Mouse (Mus musculus): ENCODE measurements around the gene Diaph3.

The Diaph3 gene

DNA sequence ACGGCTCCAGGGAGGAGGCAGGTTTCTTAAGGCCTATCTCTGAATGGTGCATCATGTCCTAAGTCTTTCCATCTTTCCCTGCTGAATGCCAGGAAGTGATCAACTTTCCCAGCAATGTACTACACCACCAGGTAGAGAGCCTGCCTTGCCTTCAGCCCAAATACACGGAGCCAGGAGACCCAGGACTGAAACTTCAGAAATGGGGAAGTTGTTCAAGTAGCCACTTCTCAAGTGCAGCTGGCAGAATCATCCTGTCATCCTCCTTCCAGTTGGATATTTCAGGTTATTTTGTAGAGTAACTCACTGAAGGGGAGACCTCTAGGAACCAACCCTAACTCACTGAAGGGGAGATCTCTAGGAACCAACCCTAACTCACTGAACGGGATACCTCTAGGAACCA is 297.0 kb downstream of the Diaph3 start:
- DNase-seq (ENCODE audit: low spot score) = no peak

DNA sequence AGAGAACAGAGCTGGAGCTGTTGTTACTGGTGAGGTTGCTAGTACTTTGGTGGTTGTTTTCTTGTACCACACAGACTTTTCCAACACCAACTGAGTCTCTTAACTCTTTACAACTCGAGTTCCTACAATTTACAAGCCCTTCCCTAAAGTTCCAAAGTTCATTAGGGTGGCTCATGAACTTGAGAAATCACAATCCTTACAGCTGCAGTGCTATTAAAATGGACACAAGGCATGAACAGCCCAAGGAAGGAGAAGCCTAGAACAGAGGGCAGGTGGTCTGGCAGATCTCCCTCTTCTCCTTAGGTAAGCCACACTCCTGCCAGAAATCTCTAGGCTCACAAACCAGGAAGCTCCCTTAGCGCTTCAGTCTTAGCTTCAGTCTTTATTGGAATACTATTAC is 303.4 kb downstream of the Diaph3 start:
- no peak for DNase-seq (ENCODE audit: low spot score)

DNA sequence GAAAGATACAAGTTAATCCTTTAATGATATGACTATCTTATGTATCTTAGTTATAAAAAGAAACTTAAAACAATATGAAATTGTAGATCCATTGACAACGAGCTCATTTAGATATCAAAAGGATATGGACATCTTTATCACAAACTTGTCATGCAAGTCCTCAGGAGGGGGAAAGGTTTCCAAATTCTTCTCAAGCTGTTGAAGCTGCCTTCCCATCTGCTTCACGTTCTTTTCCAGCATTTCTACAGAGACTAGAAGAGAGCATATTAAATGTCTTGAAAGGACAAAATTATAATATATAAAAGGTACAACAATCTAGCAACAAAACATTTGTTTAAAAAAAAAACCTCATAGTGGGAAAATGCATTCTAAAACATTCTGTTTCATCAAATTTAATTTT is 306.2 kb downstream of the Diaph3 start:
- no peak for DNase-seq (ENCODE audit: low spot score)

DNA sequence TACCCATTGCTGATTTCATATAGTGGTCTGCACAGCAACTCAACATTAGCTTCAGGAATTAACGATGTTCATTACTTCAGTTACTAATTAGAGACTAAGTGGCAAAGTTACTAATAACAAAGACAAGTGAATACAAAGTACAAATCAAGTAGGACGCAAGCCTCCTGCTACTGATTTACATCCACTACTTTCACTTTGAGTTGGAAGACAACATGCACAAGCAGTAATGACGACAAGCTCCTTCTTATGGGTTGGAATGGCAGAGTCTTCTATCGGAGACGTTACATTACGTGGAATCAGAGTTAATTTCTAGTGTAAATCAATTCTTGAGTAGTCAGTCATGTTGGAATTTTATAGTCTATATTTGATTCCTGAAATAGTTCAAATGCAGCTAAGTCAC is 306.8 kb downstream of the Diaph3 start:
- DNase-seq (ENCODE audit: low spot score) = no peak

DNA sequence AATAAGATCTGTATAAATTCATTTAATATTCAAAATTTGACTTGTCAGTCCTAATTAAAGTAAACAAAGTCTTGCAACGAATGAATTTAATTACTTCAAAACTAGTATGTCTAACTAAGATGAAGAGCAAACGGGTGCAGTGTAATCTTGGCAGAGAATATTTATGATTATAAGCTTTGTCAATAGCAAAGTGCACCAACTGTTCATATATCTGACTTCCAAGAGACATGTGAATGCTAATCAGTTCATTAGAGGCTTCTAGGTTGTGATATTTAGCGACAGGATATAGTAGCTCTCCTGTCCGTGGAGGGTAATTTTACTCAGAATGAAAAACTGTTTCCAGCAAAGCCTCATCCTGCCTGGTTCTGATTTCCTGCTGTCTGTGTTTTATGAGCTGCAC is 308.0 kb downstream of the Diaph3 start:
- DNase-seq (ENCODE audit: low spot score) = no peak

DNA sequence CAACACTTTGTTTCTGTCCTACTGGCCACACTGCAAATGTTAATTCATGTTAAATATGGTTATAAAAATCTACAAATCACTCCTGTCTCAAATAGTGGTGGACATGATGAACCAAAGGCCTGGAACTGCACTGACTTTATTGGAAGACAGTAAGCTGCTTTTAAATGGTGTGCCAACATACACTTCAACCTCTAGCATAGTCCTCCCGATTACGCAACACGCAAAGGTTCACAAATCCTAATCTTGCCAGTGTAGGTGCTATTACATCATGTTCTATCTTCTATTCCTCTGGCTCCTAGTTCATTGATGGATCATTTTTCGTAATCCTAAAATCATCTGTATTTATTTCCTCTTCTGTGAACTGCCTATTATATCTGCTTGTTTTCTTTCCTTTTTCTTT is 324.8 kb downstream of the Diaph3 start:
- no peak for DNase-seq (ENCODE audit: low spot score)

DNA sequence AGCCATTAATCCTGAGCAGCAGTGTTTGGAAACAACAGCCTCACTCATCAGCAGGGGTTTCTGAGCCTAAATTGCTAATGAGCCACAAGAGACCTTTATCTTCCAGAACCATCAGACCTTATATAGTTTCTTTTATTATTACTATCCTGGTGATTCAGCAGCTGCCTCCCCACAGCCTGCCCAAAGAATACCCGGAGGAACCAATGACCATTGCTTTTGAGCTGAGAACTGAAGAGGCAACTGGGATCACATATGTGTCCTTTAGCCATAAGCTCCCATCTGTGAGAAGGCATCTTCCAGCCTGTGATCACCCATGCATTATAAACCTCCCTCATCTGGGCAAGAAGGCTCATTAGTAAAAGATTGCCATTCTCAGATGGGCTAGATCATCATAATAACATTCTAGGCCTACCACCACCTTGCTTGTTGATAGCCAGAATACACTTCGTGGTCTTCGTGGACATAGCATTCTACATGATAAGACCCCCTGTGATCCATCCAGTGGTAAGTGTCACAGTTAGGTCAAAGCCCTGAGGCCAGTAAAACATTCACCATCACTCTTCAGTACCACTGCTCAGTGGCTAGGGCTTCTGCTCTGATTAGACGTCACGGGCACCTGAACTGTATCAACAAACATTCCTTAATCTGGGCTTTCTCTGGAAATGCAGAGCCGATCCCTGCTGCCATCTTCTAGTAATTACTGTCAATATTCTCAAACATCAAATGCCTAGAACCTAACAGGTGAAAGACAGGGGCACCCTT is 352.0 kb downstream of the Diaph3 start:
- DNase-seq (ENCODE audit: low spot score) = no peak

DNA sequence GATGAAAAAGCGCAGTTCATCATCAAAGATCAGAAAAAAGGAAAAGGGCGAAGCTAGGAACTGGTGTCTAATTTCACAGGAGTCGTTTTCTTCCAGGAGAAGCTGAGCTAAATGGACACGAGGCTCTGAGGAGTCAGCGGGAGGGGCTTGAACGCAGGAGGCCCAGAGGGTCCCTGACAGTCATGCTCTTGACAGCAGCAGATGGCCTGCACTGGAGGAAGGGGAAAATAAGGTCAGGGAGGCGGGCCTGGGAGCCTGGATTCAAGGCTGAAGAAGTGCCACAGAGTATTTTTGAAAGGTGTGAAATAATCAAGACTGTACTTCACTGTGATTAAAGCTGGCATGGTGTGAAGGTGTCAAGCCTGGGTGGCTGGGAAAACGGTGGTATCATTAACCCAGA is 354.2 kb downstream of the Diaph3 start:
- DNase-seq (ENCODE audit: low spot score) = no peak

DNA sequence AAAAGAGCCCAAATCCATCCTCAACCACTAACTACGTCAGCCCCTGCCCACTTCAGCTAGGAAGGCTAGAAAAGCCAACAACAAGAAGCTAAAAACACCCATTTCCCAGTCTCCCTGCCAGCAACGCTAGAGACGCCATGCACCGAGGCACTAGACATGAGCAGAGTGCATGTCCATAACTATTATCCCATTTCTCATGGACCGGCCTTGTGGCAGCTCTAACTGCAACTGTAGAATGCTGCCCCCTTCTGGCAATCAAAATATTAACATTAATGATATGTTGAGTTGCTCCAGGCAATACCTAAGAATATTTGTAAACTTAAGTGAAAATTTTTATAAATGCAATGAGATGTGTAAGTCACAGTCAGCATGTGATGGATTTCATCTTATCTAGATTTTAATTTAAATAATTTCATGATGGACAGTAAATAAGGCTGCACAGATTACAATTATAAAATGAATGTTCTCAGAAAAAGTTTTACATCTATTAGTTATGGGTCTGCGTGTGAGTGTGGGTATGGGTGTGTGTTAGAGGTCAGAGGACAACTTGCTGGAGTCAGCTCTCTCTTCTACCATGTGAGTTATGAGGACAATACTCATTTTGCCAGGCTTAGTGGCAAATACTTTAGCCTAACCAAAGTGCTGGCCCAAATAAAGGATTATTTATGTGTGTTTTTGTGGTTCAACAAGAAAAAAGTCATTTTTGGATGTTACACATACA is 359.3 kb downstream of the Diaph3 start:
- DNase-seq (ENCODE audit: low spot score) = no peak

DNA sequence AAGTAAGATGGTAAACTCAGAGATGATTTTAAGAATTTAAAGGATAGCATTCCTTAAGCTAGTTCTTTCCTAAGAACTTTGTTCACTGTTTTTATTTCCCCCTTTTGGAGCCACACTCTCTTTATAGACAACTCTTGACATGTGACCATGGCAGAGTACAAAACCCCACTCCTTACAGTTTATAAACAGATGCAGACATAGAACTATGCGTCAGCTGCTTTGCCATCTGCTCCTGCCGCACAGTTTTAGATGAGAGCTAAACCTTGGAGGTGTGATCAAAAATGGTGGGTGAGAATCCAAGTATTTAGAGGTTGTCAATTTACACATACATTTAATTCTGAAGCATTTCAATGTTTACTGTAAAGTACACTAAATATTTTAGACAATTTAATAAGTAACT is 367.7 kb downstream of the Diaph3 start:
- no peak for DNase-seq (ENCODE audit: low spot score)

DNA sequence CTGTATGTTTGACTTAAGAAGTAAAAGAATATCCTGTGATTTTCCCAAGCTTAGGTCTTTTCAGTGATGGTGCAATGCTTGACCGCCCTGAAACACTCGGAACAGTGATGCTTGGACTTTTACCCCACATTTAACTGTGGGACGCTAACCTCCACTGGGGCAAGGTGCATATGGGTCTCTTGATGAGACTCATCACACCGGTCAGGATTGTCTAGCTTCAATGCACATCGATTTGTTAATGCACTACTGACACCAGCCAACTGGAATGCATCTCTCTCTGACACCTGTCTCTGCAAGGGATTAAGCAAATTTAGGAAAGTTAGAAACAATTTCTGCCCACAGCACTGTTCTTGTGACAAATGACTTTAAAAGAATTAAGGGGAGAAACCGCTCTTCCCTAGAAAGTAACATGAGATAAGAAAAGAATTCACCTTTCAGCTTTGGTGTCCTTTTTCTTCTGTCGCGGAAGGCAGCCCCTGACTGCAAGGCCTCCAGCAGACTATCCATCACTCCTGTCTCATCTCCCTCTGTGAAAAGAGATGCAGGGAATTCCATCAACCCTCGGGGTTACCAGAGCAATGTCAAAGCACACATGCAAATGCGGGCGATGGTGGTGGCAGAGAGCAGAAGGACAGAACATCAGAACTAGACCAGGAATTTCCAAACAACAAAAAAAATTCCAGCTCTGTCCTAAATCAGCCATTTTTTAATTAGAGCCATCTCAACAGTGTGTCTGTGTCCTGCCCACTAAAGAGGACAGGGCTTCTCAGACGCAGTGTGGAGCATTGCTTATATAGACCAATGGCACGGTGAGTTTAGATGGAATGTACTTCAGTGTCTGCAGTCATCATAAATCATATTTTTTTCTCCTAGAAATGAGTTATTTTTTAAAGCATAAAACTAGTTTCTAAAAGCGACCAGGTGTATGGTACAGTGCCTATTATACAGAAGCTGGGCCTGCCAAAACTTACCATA is 368.6 kb downstream of the Diaph3 start:
- no peak for DNase-seq (ENCODE audit: low spot score)

DNA sequence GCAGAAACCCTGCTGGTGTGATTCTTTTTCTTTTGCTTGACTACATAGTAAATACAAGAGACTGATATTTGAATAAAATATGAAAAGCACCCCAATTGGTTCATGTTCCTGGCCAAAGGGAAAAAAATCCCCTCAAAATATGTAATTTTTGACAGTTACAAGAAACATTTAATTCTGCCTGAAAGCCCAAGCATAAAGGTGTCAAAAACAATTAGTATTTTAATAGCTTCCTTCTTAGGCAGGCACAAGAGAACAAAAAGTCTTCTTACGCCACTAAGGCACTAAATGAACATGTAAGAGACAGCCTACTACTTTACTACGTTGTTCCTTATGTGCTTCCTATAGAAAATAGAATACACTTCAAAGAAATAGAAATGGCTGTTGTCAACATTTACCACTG is 376.7 kb downstream of the Diaph3 start:
- no peak for DNase-seq (ENCODE audit: low spot score)

DNA sequence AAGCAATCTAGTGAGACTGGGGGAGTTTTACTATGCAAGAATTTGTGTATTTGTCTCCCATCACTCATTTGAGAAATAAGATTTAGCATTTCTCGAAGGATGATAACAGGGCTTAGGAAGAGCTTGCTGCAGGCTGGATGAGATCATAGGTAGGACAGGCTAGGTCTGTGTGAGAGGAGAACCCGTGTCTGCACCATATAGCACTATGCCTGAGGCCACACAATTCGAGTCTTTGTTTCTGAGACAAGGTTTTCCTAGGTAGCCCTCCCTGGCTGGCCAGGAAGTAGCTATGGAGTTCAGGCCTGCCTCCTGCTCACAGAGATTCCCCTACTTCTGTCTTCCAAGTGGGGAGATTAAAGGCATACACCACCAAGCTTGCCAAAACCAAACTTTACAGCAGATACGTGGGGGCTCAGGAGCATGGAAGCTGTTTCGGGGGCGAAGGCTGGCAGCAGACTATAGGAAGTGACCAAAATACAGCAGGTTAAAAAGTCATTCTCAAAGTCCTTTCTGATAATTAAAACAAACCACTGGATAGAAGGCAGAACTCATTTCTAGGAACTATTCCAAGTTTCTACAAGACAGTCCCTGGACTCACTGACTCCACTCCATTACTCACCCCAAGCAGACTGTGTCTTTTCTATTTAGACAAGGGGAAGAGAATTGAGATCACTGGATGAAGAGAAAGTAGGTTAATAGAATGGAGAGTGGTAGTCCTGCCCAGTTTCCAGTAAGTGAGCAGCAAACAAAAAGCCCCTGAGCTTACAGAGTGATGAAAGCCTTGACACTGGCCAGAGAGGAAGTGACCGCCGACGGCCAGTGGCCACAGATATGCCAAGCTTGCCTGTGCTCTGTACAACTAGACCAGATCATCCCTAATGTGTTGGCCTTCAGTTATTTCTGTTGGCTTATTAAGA is 383.2 kb downstream of the Diaph3 start:
- no peak for DNase-seq (ENCODE audit: low spot score)

DNA sequence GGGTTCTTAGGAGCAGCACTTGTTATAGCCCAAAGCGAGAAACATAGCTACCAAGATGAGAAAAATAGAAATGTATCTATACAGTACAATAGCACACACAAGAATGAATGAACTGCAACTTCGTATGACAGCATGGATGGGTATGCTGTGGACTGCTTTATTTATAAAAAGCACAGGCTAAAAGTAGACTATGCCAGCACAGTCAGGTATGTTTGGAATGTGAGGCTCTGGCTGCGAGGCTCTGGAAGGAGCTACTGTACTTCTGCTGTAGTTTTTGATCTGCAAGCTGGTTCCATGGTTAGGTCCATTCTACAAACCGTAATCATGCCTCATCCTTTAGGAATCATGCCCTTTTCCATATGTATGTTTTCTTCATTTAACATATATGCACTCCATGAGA is 383.9 kb downstream of the Diaph3 start:
- DNase-seq (ENCODE audit: low spot score) = no peak

DNA sequence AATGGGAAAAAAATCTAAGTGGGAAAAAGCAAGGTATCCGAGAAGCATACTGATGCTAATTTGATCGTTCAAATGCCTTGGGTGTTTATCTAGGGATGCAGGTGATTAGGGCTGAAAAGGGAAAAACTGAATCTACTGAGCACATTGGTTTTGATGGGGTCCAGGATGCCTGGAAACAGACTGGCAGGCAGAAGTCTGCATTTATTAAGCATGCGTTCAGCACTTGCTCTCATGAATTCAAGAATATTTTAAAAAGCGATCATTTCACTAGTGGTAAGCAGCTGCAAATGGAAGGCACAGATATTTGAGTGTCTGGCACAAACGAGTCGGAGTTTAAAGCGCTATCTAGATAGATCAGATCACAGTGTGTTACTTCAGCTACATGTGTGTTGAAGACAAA is 390.7 kb downstream of the Diaph3 start:
- DNase-seq (ENCODE audit: low spot score) = no peak

DNA sequence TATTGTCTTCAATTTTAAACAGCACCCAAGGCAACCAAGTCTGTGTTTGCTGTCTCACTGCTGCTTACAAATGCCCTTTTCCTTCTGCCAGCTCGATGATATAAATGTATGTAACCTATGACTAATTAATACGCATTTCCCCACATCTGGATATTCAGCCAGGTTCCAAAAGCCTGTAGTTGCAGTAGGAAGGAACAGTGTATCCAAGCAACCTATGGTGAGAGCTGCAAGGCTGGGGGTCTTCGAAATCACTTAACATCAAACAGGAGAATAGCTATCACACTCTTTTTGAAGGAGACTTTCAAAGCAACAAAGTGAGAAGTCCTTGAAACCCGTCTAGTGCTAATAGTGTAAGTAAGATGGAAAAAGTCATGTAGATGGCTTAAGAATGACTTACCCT is 391.6 kb downstream of the Diaph3 start:
- DNase-seq (ENCODE audit: low spot score) = no peak

DNA sequence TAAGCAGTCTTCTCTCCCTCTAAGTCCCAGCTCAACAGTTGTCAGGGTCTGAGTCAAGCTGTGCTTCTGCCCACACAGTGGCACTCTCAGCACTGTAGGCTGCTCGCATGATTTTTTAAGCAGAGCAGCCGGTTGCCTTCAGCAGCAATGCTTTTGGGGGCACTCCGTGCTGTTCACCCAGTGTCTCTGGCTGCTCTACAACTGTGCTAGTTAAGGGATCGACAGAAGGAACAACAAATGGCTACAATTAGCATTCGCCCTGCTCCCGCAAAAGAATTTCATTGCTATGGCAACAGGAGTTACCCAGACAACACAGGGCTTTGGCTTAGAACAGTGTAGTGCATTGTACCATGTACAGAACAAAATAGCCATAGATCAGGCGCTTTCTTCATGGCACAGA is 392.2 kb downstream of the Diaph3 start:
- no peak for DNase-seq (ENCODE audit: low spot score)

DNA sequence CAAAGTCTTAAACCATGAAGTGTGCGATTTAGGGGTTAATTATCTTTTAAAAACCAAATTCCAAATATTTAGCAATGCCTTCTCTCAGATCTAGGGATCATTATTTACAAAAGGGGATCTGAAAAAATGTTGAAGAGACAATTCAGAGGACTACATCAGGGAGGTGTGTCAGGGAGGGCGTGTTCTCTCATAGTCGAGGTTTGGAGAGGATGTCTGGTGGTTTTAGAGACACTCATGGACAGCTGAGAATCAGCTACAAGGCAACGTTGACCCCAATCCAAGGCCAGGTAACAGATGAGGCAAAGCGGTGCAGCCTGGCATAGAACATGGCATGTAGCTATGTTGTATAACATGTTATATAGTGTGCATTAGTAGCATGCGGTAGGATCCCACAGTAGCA is 396.5 kb downstream of the Diaph3 start:
- DNase-seq (ENCODE audit: low spot score) = no peak

DNA sequence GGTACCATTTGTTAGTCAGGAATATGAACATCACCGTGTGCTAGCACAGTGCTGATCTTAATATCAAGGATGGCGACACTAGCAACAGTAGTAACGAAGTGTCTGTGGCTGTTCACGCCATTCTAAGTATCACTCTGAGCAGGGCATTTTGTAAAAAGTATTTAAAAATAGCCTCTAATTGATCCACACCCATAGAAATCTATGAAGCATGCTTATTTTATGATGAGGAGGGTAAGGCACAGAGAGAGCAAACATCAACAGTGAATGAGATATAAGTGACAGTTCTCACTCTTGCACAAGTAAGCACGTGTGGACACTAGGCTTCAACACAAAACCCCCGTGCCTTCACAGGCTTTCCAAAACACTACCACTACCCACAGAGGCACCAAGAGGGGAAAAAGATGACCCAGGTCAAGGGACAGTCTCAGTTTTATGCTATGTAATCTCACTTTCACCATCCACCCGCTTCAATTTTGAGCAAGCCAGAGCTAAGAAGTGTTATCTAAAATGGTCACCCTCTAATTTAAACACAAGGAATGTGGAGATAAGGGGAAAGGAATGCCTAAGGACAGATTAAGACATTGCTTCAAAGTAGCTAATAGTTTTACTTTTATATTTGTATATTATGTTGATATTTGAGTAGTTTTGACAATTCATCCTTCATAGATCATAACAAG is 399.0 kb downstream of the Diaph3 start:
- DNase-seq (ENCODE audit: low spot score) = no peak

DNA sequence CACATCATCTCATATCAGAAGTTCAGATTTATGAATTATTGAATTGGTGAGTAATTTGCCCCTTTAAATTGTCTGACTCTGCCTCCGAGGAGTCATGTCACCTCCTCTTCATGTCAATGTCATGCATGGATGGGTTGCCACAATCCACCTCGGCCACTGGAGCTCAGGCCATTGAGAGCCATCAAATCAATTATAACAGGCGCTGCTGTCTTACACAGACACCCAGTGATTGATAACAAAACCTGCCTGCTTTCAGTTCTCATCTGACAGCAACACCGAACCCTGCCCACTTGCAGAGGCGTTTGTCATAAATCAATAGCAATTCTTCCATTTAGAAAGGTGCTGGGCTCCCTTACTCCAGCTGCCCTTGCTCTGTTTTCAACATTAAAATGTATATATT is 402.1 kb downstream of the Diaph3 start:
- no peak for DNase-seq (ENCODE audit: low spot score)

DNA sequence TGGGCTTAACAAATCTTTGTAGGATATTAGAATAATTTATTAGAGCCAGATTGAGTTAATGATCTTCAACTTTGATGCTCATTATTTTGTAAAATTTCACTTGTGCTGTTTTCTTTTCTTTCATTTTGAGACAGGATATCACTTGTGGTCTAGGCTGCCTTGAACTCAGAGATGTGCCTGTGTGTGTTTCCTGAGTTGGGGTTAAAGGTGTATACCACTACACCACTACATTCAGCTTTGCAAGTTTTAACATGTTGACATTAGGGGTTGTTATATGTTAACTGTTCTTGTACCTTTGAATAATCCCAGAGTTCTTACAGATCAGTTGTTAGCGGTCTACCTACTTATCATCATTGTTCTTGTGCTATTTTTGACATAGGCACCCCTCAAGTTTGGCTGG is 404.4 kb downstream of the Diaph3 start:
- no peak for DNase-seq (ENCODE audit: low spot score)
